In genomic region chr8:95293172-95293571, GRCm38 (mm10) we compare ENCODE assay signal across 8 mouse cellular contexts. TPM values are rescaled to one million over a fixed set of nuclear protein-coding genes. Genes with fewer than 3 reads are reported as not detected.
A peak's percentile ranks its signal among the peaks of the same experiment; 100 is the strongest.
DNase-seq lines count a peak whose midpoint lies in the region; ATAC-seq and TF ChIP-seq lines count a peak whose summit lies in the region.

No protein-coding gene starts in this region.

- WGBS in intestine, embryonic 15.5 days = 60% methylated on average over 11 of the region's 11 CpGs
- WGBS in liver, postnatal 0 days (ENCODE audit: insufficient replicate concordance) = 34% methylated on average over 11 of the region's 11 CpGs

- no peak overlapping the region; the same call in 1 of the 2 replicates for H3K4me3 ChIP-seq in intestine, embryonic 15.5 days (replicated peaks)
- no peak overlapping the region for H3K4me3 ChIP-seq in liver, postnatal 0 days (ENCODE audit: low read depth, low read length)

- no peak for TF ChIP-seq EP300 in liver, postnatal 0 days (IDR thresholded peaks at IDR 0.05; ENCODE audit: low read depth)

- H3K36me3 ChIP-seq in intestine, embryonic 15.5 days = no peaks in the 10 kb centered on the region
- no peaks in the 10 kb centered on the region for H3K36me3 ChIP-seq in liver, postnatal 0 days (replicated peaks; ENCODE audit: insufficient read depth, low read length)

- ATAC-seq in intestine, embryonic 15.5 days = peak; percentile 49; the same call in 1 of the 2 replicates
- 0 out of 2 replicates have a peak, but pooled peaks have one; percentile 15 for ATAC-seq in liver, postnatal 0 days

- no peak overlapping the region for H3K27ac ChIP-seq in intestine, embryonic 15.5 days
- no peak overlapping the region for H3K27ac ChIP-seq in liver, postnatal 0 days (ENCODE audit: low read depth)

- DNase-seq in MN1 (ENCODE audit: low spot score) = peak; percentile 88
- peak; percentile 85 for DNase-seq in adrenal gland, postnatal 14 days
- peak; percentile 87 for DNase-seq in gastrocnemius, adult 18-20 months (ENCODE audit: low spot score)
- DNase-seq in liver, postnatal 0 days = peak; percentile 71
- peak; percentile 16 to 32 for DNase-seq in spleen, postnatal 36 days (ENCODE audit: low spot score in 2 of 2)
- no peak for DNase-seq in left cerebral cortex, postnatal 36 days (ENCODE audit: low spot score in 2 of 2)
- no peak for DNase-seq in T-cell, adult 2 months (ENCODE audit: low spot score)

- H3K9me3 ChIP-seq in intestine, embryonic 15.5 days = no peaks in the 10 kb centered on the region
- H3K9me3 ChIP-seq in liver, postnatal 0 days (ENCODE audit: low read length) = no peaks in the 10 kb centered on the region

- intact Hi-C loops in left cerebral cortex, postnatal 36 days (cut with DNase I) = no loop called here

- H3K27me3 ChIP-seq in intestine, embryonic 15.5 days (replicated peaks) = no peaks in the 10 kb centered on the region
- no peaks in the 10 kb centered on the region for H3K27me3 ChIP-seq in liver, postnatal 0 days (ENCODE audit: insufficient read depth, low read length)

- 0 out of 2 replicates have a peak, but pooled peaks cover 5% of the 10 kb centered on the region for H3K4me1 ChIP-seq in intestine, embryonic 15.5 days (replicated peaks)
- no peaks in the 10 kb centered on the region for H3K4me1 ChIP-seq in liver, postnatal 0 days (ENCODE audit: insufficient read depth)

- H3K4me2 ChIP-seq in intestine, embryonic 15.5 days (replicated peaks) = peak overlapping the region; percentile 33
- H3K4me2 ChIP-seq in liver, postnatal 0 days (ENCODE audit: low read depth, low read length) = peak overlapping the region; percentile 48; the same call in 1 of the 2 replicates

- H3K9ac ChIP-seq in intestine, embryonic 15.5 days = no peak overlapping the region
- no peak overlapping the region for H3K9ac ChIP-seq in liver, postnatal 0 days (replicated peaks)

- no peak for TF ChIP-seq CTCF in liver, postnatal 0 days (IDR thresholded peaks at IDR 0.05; ENCODE audit: low read depth)

RNA-seq across cellular contexts. Expression of gene Cngb1, which starts 13.2 kb away (rescaled TPM):
- total RNA-seq in adrenal gland, postnatal 14 days (2021) = 1.0 and 2.0 TPM in 2 replicates
- total RNA-seq in gastrocnemius, adult 18-20 months (2021) = under 1 TPM; 0.05 to 0.07 TPM
- 0.73 and 0.94 TPM in 2 replicates for polyA plus RNA-seq in intestine, embryonic 15.5 days (2015; fragmentation: Nextera tagmentation; extraction: Ambion mirVana)
- polyA plus RNA-seq in liver, postnatal 0 days (2015; fragmentation: Nextera tagmentation; extraction: Ambion mirVana) = 0.08 and 0.29 TPM in 2 replicates
- total RNA-seq in left cerebral cortex, postnatal 36 days (2021) = under 1 TPM; 0.23 to 0.30 TPM

RNA-seq across cellular contexts. Expression of gene Tepp, which starts 17.2 kb away (rescaled TPM):
- not detected in 2 replicates for total RNA-seq in adrenal gland, postnatal 14 days (2021)
- not detected for total RNA-seq in gastrocnemius, adult 18-20 months (2021)
- polyA plus RNA-seq in intestine, embryonic 15.5 days (2015; fragmentation: Nextera tagmentation; extraction: Ambion mirVana) = 0.37 TPM in 1 of 2 replicates, not detected in the other
- not detected in 2 replicates for polyA plus RNA-seq in liver, postnatal 0 days (2015; fragmentation: Nextera tagmentation; extraction: Ambion mirVana)
- not detected for total RNA-seq in left cerebral cortex, postnatal 36 days (2021)

RNA-seq across cellular contexts. Expression of gene Zfp319, which starts 38.6 kb away (rescaled TPM):
- 10.6 and 11.6 TPM in 2 replicates for total RNA-seq in adrenal gland, postnatal 14 days (2021)
- 1 to 10 TPM; 2.8 to 3.2 TPM for total RNA-seq in gastrocnemius, adult 18-20 months (2021)
- polyA plus RNA-seq in intestine, embryonic 15.5 days (2015; fragmentation: Nextera tagmentation; extraction: Ambion mirVana) = 5.7 and 5.9 TPM in 2 replicates
- 0.94 and 0.97 TPM in 2 replicates for polyA plus RNA-seq in liver, postnatal 0 days (2015; fragmentation: Nextera tagmentation; extraction: Ambion mirVana)
- 10 to 100 TPM; 15.6 to 16.3 TPM for total RNA-seq in left cerebral cortex, postnatal 36 days (2021)

RNA-seq across cellular contexts. Expression of gene Usb1, which starts 38.9 kb away (rescaled TPM):
- 17.4 and 25.0 TPM in 2 replicates for total RNA-seq in adrenal gland, postnatal 14 days (2021)
- 1 to 10 TPM; 4.8 to 5.7 TPM for total RNA-seq in gastrocnemius, adult 18-20 months (2021)
- 40.1 and 41.2 TPM in 2 replicates for polyA plus RNA-seq in intestine, embryonic 15.5 days (2015; fragmentation: Nextera tagmentation; extraction: Ambion mirVana)
- 10.9 and 12.0 TPM in 2 replicates for polyA plus RNA-seq in liver, postnatal 0 days (2015; fragmentation: Nextera tagmentation; extraction: Ambion mirVana)
- 10 to 100 TPM; 12.0 to 13.6 TPM for total RNA-seq in left cerebral cortex, postnatal 36 days (2021)

RNA-seq across cellular contexts. Expression of gene Mmp15, which starts 58.9 kb away (rescaled TPM):
- total RNA-seq in adrenal gland, postnatal 14 days (2021) = 21.3 and 21.8 TPM in 2 replicates
- 10 to 100 TPM; 16.8 to 17.8 TPM for total RNA-seq in gastrocnemius, adult 18-20 months (2021)
- polyA plus RNA-seq in intestine, embryonic 15.5 days (2015; fragmentation: Nextera tagmentation; extraction: Ambion mirVana) = 13.8 and 14.8 TPM in 2 replicates
- polyA plus RNA-seq in liver, postnatal 0 days (2015; fragmentation: Nextera tagmentation; extraction: Ambion mirVana) = 0.66 and 0.76 TPM in 2 replicates
- 10 to 100 TPM; 18.9 to 19.6 TPM for total RNA-seq in left cerebral cortex, postnatal 36 days (2021)

Comparison
In these comparisons a context has a peak if more than half of its experiments do, and no peak if none do; other contexts are left out.
1. DNase-seq: peak in MN1 (single experiment), adrenal gland, postnatal 14 days (single experiment), gastrocnemius, adult 18-20 months (single experiment), liver, postnatal 0 days (single experiment) and spleen, postnatal 36 days (2 of 2); none in left cerebral cortex, postnatal 36 days (0 of 2) and T-cell, adult 2 months (single experiment).